Mouse (Mus musculus) leukemia stem cell, adult 10-12 weeks (primary cell): Measurements from ENCODE around the gene Usp9y. TPM values are rescaled to one million over a fixed set of nuclear protein-coding genes. Genes with fewer than 3 reads are reported as not detected.

ENCODE experiments used
- polyA plus RNA-seq: library from polyadenylated mRNA; stranded (reverse); fragments of >175 nt; gene quantifications from 2 replicates; pipeline ENCODE4 v1.2.3, GENCODE M21; 2012; ENCODE audit warnings: low replicate concordance

Usp9y gene
- polyA plus RNA-seq = not detected in 2 replicates

DNA sequence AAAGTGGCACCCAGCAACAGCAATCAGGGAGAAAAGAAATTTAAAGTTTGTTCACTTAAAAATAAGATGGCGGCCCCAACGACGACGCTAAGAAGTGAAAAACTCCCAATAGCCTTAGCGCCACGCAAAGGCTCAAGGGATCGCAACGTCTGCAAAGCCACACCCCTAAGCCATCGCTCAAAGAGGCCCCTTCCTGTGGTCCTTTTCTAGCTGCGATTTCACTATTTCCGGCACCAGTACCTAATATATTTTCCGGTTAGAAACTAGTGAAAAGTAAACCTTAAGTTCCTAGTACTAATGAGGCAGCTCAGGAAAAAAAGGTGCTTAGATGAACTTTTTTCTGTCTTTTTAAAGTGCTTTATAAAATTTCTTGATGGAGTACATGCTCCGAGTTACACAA, at the start of gene Usp9y:
Usp9y (minus strand) TSS at position 101 of the 400 bp plus-strand sequence.

DNA sequence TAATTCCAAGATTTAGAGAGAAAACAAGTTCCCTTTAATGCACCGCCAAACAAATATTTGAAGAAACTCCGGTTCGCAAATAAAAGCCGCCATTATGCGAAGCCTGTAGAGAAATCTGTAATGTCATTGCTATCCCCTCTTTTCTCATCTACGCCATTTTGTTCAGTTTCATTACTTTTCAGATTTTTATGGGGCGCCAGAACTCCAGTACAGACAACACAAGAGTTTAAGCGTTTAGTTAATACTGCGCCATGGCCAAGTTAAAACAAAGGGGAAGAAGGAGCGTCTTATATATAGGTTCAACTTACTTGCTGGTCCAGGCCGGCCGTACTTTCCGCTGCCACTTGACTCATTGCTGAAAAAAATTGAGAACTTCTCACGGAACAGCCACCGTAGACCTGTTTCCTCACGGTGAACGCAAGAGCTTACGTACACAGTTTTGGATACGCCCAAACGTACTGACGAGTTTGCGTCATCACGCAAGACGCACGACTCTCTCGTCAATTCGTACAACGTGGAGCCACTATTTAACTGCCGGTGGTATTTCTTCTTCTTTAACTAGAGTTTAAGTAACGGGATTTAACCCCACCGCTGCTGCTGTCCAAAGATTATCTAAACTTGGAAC, 173.3 kb downstream of the Usp9y start, which contains the start of gene Ddx3y:
Ddx3y (minus strand) TSS at position 459 of the 625 bp plus-strand sequence.

Other genes with a start within 250 kb of the Usp9y start
- not detected in 2 replicates for gene Uty, start 214.0 kb downstream of the Usp9y start, polyA plus RNA-seq
- gene Ddx3y, start 173.2 kb downstream of the Usp9y start, polyA plus RNA-seq = not detected in 2 replicates